Mouse (Mus musculus): ENCODE results near the gene Odf3l2. TPM values are rescaled to one million over a fixed set of nuclear protein-coding genes. Genes with fewer than 3 reads are reported as not detected.

The Odf3l2 gene
- polyA plus RNA-seq, 1 experiment from 2014 or later = 0.17 TPM

DNA sequence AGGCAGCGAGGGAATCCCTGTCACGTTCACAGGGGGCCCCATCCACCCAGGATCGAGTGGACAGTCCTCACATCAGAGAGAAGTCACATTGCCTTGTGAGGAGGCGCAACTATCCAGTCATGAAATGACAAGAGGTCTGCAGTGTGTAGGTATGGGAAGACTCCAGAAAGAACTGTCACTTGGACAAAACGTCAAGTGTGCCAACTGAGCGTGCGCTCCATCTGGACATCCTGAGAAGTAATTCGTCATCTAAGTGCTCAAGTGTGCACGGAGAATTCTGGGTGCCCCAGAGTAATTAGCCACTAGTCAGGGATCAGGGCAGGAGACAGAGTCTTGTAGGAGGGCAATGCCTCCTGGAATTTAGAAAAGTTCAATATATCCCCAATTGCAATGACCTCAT lies 20.1 kb downstream of the Odf3l2 start:
- Histone ChIP-seq H3K36me3 (ENCODE audit: control insufficient read depth, insufficient read depth, low read length) (peaks cover 10% of the 10 kb centered on the region), H3K4me3 (replicated peaks; ENCODE audit: low read depth, low read length) (no peak overlapping the region), H3K9me3 (ENCODE audit: control insufficient read depth, low read length) (no peaks in the 10 kb centered on the region), H3K27me3 (ENCODE audit: control insufficient read depth, insufficient read depth, low read length) (no peaks in the 10 kb centered on the region), H3K4me1 (ENCODE audit: control insufficient read depth, insufficient read depth, low read length) (no peaks in the 10 kb centered on the region), H3K9ac (replicated peaks; ENCODE audit: low read length) (no peak overlapping the region), H3K4me2 (ENCODE audit: low read length) (no peak overlapping the region), H3K27ac (replicated peaks; ENCODE audit: low read depth, low read length) (no peak overlapping the region)
- 84% methylated on average over 9 of the region's 9 CpGs for WGBS
- DNase-seq (no peak), ATAC-seq (ENCODE audit: low FRiP score, low TSS enrichment) (no peak)

- Histone ChIP-seq H3K4me3 (replicated peaks; ENCODE audit: low read depth, low read length) (no peak overlapping the region), H3K27me3 (ENCODE audit: control insufficient read depth, insufficient read depth, low read length) (no peaks in the 10 kb centered on the region), H3K9ac (replicated peaks; ENCODE audit: low read length) (no peak overlapping the region), H3K9me3 (ENCODE audit: control insufficient read depth, low read length) (no peaks in the 10 kb centered on the region), H3K4me2 (ENCODE audit: low read length) (no peak overlapping the region), H3K27ac (replicated peaks; ENCODE audit: low read depth, low read length) (no peak overlapping the region), H3K4me1 (ENCODE audit: control insufficient read depth, insufficient read depth, low read length) (no peaks in the 10 kb centered on the region), H3K36me3 (ENCODE audit: control insufficient read depth, insufficient read depth, low read length) (peaks cover 10% of the 10 kb centered on the region)
- DNase-seq (no peak), ATAC-seq (ENCODE audit: low FRiP score, low TSS enrichment) (no peak)
- WGBS = 59% methylated on average over 12 of the region's 12 CpGs
Measured at GRCm38 (mm10) chr10:79623950-79624349, 21.6 kb downstream of the Odf3l2 start.

GRCm38 (mm10) chr10:79616376-79616775 lies 29.2 kb downstream of the Odf3l2 start:
- DNase-seq = no peak
- WGBS = 92% methylated on average over 5 of the region's 5 CpGs
- H3K4me1 ChIP-seq (ENCODE audit: control insufficient read depth, insufficient read depth, low read length) = peaks cover 23% of the 10 kb centered on the region
- no peak overlapping the region for H3K4me2 ChIP-seq (ENCODE audit: low read length)
- no peaks in the 10 kb centered on the region for H3K9me3 ChIP-seq (ENCODE audit: control insufficient read depth, low read length)
- no peak overlapping the region for H3K27ac ChIP-seq (replicated peaks; ENCODE audit: low read depth, low read length)
- peaks cover 20% of the 10 kb centered on the region for H3K27me3 ChIP-seq (ENCODE audit: control insufficient read depth, insufficient read depth, low read length)
- H3K36me3 ChIP-seq (ENCODE audit: control insufficient read depth, insufficient read depth, low read length) = no peaks in the 10 kb centered on the region
- H3K4me3 ChIP-seq (replicated peaks; ENCODE audit: low read depth, low read length) = no peak overlapping the region
- no peak for ATAC-seq (ENCODE audit: low FRiP score, low TSS enrichment)
- no peak overlapping the region for H3K9ac ChIP-seq (replicated peaks; ENCODE audit: low read length)

- H3K4me1 ChIP-seq (ENCODE audit: control insufficient read depth, insufficient read depth, low read length) = peaks cover 23% of the 10 kb centered on the region
- no peak overlapping the region for H3K27ac ChIP-seq (replicated peaks; ENCODE audit: low read depth, low read length)
- WGBS = 9% methylated on average over 8 of the region's 8 CpGs
- H3K4me2 ChIP-seq (ENCODE audit: low read length) = no peak overlapping the region
- no peaks in the 10 kb centered on the region for H3K36me3 ChIP-seq (ENCODE audit: control insufficient read depth, insufficient read depth, low read length)
- ATAC-seq (ENCODE audit: low FRiP score, low TSS enrichment) (no peak), DNase-seq (peak; percentile 26)
- H3K9me3 ChIP-seq (ENCODE audit: control insufficient read depth, low read length) = no peaks in the 10 kb centered on the region
- H3K27me3 ChIP-seq (ENCODE audit: control insufficient read depth, insufficient read depth, low read length) = peaks cover 20% of the 10 kb centered on the region
- no peak overlapping the region for H3K9ac ChIP-seq (replicated peaks; ENCODE audit: low read length)
- no peak overlapping the region for H3K4me3 ChIP-seq (replicated peaks; ENCODE audit: low read depth, low read length)
Measured at GRCm38 (mm10) chr10:79615860-79616259, 29.7 kb downstream of the Odf3l2 start.

DNA sequence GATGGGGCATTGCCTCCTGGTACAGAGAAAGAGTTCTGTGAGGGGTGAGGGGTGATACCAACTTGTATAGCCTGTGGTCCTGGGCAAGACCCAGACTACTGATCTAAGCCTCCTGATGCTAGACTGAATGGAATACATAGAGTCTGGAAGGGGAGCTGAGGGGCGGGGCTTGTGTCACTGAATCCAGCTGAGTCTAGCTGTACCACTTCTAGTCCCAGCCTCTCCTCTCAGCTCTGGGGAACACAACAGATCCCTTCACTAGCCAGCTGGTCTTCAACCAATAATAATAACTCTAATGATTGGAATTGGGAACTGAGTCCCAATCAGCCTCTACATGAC lies 31.3 kb downstream of the Odf3l2 start:
- DNase-seq (no peak), ATAC-seq (ENCODE audit: low FRiP score, low TSS enrichment) (no peak; the same call in 1 of the 2 replicates)
- peaks cover 23% of the 10 kb centered on the region for H3K4me1 ChIP-seq (ENCODE audit: control insufficient read depth, insufficient read depth, low read length)
- no peaks in the 10 kb centered on the region for H3K36me3 ChIP-seq (ENCODE audit: control insufficient read depth, insufficient read depth, low read length)
- H3K4me2 ChIP-seq (ENCODE audit: low read length) = peak overlapping the region; percentile 94
- H3K9me3 ChIP-seq (ENCODE audit: control insufficient read depth, low read length) = no peaks in the 10 kb centered on the region
- H3K9ac ChIP-seq (replicated peaks; ENCODE audit: low read length) = no peak overlapping the region
- H3K27me3 ChIP-seq (ENCODE audit: control insufficient read depth, insufficient read depth, low read length) = peaks cover 20% of the 10 kb centered on the region
- H3K4me3 ChIP-seq (replicated peaks; ENCODE audit: low read depth, low read length) = peak overlapping the region; percentile 56
- 67% methylated on average over 1 of the region's 1 CpGs for WGBS
- no peak overlapping the region for H3K27ac ChIP-seq (replicated peaks; ENCODE audit: low read depth, low read length)

DNA sequence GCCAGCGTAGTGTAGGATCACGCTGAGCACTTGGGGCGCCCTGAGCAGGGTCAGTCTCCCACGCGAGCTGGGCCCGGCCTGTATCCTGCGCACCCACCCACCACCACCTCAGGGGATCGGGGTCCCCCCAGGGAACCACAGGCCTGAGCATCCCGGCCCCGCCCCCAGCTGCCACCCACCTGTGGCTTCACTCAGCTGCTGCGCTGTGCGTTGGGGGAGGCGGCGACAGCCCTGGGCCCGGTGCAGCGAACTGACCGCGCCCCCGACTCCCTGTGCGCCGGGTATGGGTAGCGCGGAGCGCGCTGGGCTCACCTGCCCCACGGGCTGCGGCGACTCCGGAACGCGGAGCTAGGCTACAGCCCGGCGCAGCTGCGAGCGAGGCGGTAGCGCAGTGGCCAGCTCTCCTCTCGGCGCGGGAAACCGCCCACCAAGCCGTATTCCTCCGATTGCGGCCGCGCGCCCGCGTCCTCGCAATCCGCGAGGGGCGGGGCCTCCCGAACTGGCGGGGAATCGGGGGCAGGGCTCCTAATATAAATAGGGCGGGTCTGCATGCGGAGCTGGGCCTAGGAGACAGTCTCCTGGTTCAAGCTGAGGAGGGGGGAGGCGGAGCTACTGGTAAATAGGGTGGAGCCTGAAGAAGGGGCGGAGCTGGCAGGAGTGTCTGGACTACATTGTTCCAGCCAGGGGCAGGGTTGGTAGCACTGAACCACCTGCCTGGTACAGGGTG lies 31.8 kb downstream of the Odf3l2 start, which contains the start of gene C2cd4c:
Gene C2cd4c, minus strand, starts transcription at position 448 of the 727 bp plus-strand sequence.
- DNase-seq (peak; percentile 90), ATAC-seq (ENCODE audit: low FRiP score, low TSS enrichment) (peak; percentile 86)
- no peaks in the 10 kb centered on the region for H3K9me3 ChIP-seq (ENCODE audit: control insufficient read depth, low read length)
- peaks cover 23% of the 10 kb centered on the region for H3K4me1 ChIP-seq (ENCODE audit: control insufficient read depth, insufficient read depth, low read length)
- H3K4me3 ChIP-seq (replicated peaks; ENCODE audit: low read depth, low read length) = peak within 1 kb of the TSS; percentile 56
- peak within 1 kb of the TSS; percentile 94 for H3K4me2 ChIP-seq (ENCODE audit: low read length)
- H3K27me3 ChIP-seq (ENCODE audit: control insufficient read depth, insufficient read depth, low read length) = peaks cover 20% of the 10 kb centered on the region
- H3K36me3 ChIP-seq (ENCODE audit: control insufficient read depth, insufficient read depth, low read length) = no peaks in the 10 kb centered on the region
- peak within 1 kb of the TSS; percentile 61 for H3K9ac ChIP-seq (replicated peaks; ENCODE audit: low read length)
- H3K27ac ChIP-seq (replicated peaks; ENCODE audit: low read depth, low read length) = 0 out of 2 replicates have a peak within 1 kb of the TSS, but pooled peaks have one; percentile 26
- under 1% methylated on average over 60 of the region's 60 CpGs for WGBS

GRCm38 (mm10) chr10:79612192-79613135 lies 33.1 kb downstream of the Odf3l2 start:
- peak; percentile 72 for DNase-seq
- peak; percentile 25 for ATAC-seq (ENCODE audit: low FRiP score, low TSS enrichment)
- H3K36me3 ChIP-seq (ENCODE audit: control insufficient read depth, insufficient read depth, low read length) = no peaks in the 10 kb centered on the region

GRCm38 (mm10) chr10:79611296-79611695 lies 34.2 kb downstream of the Odf3l2 start:
- Histone ChIP-seq H3K4me1 (ENCODE audit: control insufficient read depth, insufficient read depth, low read length) (peaks cover 23% of the 10 kb centered on the region), H3K9ac (replicated peaks; ENCODE audit: low read length) (no peak overlapping the region), H3K4me2 (ENCODE audit: low read length) (no peak overlapping the region), H3K36me3 (ENCODE audit: control insufficient read depth, insufficient read depth, low read length) (no peaks in the 10 kb centered on the region), H3K9me3 (ENCODE audit: control insufficient read depth, low read length) (no peaks in the 10 kb centered on the region), H3K4me3 (replicated peaks; ENCODE audit: low read depth, low read length) (no peak overlapping the region), H3K27ac (replicated peaks; ENCODE audit: low read depth, low read length) (no peak overlapping the region), H3K27me3 (ENCODE audit: control insufficient read depth, insufficient read depth, low read length) (peaks cover 20% of the 10 kb centered on the region)
- ATAC-seq (ENCODE audit: low FRiP score, low TSS enrichment) (no peak), DNase-seq (no peak)
- WGBS = 23% methylated on average over 5 of the region's 5 CpGs

More at GRCm38 (mm10) chr10:79612192-79613135, 33.1 kb downstream of the Odf3l2 start:
- WGBS = 9% methylated on average over 51 of the region's 51 CpGs
- Histone ChIP-seq H3K4me1 (ENCODE audit: control insufficient read depth, insufficient read depth, low read length) (peaks cover 23% of the 10 kb centered on the region), H3K9ac (replicated peaks; ENCODE audit: low read length) (peak overlapping the region; percentile 36), H3K27me3 (ENCODE audit: control insufficient read depth, insufficient read depth, low read length) (peaks cover 20% of the 10 kb centered on the region), H3K4me3 (replicated peaks; ENCODE audit: low read depth, low read length) (peak overlapping the region; percentile 56), H3K27ac (replicated peaks; ENCODE audit: low read depth, low read length) (no peak overlapping the region), H3K9me3 (ENCODE audit: control insufficient read depth, low read length) (no peaks in the 10 kb centered on the region), H3K4me2 (ENCODE audit: low read length) (peak overlapping the region; percentile 94)

All from midbrain, embryonic 14.5 days (tissue).